Mouse (Mus musculus) heart, adult 2 months (tissue): ENCODE measurements around the gene Rpl26.
A peak's percentile ranks its signal among the peaks of the same experiment; 100 is the strongest.

Source experiments
- CTCF ChIP-seq: fragments of 200-600 bp; IDR thresholded peaks from 2 replicates; pipeline ENCODE4 v1.8.1; 2022; ENCODE audit warnings: antibody characterized with exemption, mild to moderate bottlenecking, moderate library complexity
- EP300 ChIP-seq: fragments of 200-500 bp; IDR thresholded peaks from 2 replicates; pipeline ENCODE4 v1.6.1; 2011; ENCODE audit warnings: low read depth, low read length, control low read depth; ENCODE audit not compliant: insufficient read depth
- POLR2A ChIP-seq: fragments of 200-500 bp; IDR thresholded peaks from 2 replicates; pipeline ENCODE4 v1.6.1; 2011; ENCODE audit warnings: mild to moderate bottlenecking, low read depth, low read length, control low read depth; ENCODE audit not compliant: insufficient read depth

- TF ChIP-seq POLR2A, result no peak
- TF ChIP-seq CTCF, result peak; percentile 88
- TF ChIP-seq EP300, result no peak
Measured at GRCm38 (mm10) chr11:68897120-68897519, 4.3 kb upstream of the Rpl26 start.
